Mouse (Mus musculus): Measurements from ENCODE around the gene Leo1.
"Not testable (repeated sequence)": the region's sequence is repeated elsewhere in the genome, so short reads cannot be mapped to it uniquely, and the experiment has no call there.

Gene Leo1

DNA sequence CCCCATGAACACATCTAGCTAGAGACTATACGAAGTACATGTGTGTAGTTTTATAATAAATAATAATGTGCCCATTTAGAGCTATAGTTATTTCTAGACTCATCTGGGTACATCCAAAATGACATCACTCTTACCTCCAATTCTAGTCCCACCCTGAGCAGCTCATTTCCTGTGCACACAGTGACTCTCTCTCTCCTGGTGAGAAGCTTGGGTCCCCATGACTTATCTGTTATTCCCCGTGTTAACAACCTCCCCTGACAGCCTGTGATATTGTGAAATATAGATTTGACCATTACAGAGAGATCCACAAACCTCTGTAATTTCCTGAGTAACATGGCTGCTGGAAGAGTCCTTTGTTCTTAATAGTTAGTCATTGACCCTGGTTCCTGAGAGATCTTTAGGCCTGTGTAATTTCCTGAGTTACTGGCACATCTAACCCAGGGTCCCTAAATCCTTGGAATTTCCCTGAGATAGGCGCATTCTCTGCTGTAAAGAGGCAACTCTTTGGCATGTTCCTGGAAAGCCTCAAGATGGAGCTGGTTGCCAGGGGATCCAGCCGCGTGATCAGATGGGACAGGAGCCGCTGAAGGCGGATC is 15.4 kb upstream of the Leo1 start:
- DNase-seq (ENCODE audit: low read depth, low spot score): no peak

DNA sequence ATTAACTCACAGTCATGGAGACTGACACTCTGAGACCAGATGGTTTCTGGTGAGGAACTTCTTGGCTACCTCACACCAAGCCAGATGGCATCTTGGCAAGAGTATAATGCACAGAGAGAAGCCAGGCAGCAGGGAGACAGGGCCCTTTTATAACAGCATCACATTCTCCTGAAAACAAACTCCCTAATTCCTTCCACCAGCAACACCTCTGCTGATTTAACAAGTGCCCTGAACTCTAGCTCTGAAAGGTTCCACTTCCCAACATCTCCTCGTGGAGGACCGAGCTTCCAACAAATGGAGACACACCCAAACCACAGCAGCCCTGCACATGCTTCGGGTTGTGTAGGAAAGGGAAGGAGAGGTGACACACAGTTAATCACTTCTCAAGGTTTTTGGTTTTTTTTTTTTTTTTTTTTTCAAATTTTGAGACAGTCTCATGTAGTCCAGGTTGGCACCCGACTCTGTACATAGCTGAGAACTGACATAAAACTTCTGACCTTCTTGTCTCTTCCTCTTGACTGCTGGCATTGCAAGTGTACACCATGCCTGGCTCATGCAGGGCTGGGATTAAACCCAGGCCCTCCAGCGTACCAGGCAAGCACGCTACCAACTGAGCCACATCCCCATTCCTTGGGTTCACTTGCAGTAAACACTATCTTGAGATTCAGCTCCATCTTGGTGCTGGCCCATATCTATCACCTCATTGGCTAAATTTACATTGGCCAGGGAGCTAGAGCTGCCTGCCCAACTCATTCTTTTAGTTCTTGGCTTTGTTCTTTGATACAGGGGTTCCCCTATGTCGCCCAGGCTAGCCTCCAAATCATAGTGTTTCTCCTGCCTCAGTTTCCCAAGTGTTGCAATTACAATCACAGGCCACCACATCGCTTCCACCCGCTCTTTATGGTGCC is 13.7 kb upstream of the Leo1 start:
- DNase-seq (ENCODE audit: low read depth, low spot score): no peak

DNA sequence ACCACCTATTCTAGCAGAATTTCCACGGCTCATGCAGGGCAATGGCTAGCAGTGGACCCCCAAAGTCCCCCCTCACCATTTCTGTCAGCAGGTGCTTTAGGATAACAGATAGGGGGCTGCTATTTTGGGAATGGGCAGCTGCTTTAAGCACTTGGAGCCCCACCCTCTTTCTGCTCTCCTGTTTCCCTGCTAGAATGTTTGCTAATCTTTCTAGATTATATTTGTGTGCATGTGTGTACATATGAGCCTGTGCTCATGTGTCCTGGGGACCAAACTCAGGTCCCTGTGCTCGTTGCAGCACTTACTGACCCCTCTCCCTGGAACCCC is 13.1 kb upstream of the Leo1 start:
- DNase-seq (ENCODE audit: low read depth, low spot score): no peak

GRCm38 (mm10) chr9:75429040-75429439 is 12.3 kb upstream of the Leo1 start:
- no peak for DNase-seq (ENCODE audit: low read depth, low spot score)

DNA sequence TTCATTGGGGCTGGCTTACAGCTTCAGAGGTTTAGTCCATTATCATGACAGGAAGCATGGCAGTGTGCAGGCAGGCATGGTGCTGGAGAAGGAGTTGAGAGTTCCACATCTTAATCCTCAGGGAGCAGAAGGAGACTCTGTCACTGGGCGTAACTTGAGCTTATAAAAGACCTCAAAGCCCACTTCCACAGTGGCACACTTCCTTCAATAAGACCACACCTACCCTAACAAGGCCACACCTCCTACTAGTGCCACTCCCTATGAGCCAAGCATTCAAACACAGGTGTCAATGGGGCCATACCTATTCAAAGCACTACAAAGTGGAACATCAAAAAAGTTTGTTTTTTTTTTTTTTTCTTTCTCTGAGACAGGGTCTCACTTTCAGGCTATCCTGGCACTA is 11.7 kb upstream of the Leo1 start:
- peak; percentile 46 for DNase-seq (ENCODE audit: low read depth, low spot score)

DNA sequence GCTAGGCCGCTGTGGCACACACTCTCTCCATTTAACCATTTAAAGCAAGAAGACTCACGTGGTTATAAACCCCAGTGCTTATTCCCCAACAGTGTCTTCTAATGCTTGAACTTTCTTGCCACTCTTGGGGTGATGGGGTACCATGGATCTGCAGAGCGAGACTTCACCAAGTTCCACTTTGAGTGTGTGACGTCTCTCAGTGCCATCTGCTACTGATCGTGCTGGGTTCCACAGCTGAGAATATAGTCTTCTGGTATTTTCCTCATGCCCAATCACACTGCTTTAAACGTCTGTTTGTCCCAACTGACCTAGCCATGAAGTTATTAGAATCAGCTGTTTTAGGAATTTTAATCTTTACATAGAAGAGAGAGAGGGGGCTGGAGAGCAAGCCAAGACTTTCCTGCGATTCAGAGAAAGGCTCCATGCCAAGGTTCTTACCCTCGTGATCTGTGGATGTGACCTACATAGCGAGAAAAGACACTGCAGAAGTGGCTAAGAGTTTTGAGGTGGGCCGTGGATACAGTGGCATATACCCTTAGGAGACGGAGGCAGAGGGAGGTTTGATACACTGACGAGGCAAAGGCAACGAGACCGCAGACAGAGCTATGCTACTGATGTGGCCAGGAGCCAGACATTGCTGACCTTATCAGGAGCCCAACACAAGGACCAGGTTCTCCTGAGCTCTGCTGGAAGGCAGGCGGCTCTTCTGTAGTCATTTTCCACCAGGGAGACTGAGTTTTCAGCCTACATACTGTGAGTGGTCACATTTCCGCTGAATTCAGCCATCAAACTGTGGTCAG is 10.3 kb upstream of the Leo1 start:
- DNase-seq (ENCODE audit: low read depth, low spot score): no peak

DNA sequence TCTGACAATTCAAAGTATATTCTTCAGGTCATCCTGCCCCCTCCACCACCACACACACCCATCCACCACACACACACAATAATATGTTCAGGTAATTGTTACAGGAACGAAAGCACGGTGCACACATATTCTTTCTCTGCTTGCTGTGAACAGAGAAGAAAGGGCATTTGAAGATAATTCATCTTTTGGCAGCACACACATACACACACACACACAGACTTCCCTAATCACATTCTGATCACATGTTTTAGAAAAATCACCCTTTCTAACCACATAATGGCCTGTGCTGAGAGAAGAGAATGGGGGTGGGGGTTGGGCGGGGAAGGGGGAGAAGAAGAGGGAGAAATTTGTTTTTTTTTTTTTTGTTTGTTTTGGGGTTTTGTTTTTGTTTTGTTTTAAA is 8.6 kb upstream of the Leo1 start:
- DNase-seq (ENCODE audit: low read depth, low spot score): no peak

GRCm38 (mm10) chr9:75434172-75434793 is 7.0 kb upstream of the Leo1 start:
- DNase-seq (ENCODE audit: low read depth, low spot score): peak; percentile 78

DNA sequence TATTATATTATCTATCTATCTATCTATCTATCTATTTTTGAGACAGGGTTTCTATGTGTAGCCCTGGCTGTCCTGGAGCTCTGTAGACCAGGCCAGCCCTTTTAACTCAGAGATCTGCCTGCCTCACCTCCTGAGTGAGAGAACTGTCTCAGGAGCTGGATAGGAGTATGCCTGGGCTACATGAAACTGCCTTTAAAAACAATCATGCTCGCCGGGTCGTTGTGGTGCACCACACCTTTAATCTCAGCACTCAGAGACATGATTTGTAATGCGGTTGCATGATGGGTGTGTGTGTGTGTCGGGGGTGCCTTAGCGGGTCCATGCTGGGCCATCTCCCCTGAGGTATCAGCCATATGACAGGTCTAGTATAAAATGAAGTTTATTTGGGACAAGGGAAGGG is 6.5 kb upstream of the Leo1 start:
- DNase-seq (ENCODE audit: low read depth, low spot score): no peak

- DNase-seq (ENCODE audit: low read depth, low spot score): peak; percentile 60
These were observed 6.0 kb upstream of the Leo1 start for GRCm38 (mm10) chr9:75435291-75435690.

DNA sequence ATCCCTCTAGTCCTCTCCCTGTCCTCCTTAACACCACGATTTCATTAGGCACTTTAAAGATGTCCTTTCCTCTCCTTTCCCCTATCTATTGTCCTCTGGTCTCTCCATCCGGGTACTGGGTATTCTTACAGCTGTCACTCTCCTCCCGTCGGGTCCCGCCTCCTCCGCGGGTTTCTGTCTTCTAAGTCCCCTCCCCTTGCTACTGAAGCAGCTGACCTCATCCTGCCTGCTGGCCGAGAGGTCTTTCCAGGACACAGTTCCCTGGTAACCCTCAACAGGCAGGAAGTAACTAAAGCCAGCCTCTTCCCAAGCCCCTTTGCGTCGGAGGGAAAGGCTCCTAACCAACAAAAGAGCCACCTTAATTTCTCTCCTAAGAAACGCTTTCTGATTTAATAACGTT is 5.4 kb upstream of the Leo1 start:
- peak; percentile 93 for DNase-seq (ENCODE audit: low read depth, low spot score)

DNA sequence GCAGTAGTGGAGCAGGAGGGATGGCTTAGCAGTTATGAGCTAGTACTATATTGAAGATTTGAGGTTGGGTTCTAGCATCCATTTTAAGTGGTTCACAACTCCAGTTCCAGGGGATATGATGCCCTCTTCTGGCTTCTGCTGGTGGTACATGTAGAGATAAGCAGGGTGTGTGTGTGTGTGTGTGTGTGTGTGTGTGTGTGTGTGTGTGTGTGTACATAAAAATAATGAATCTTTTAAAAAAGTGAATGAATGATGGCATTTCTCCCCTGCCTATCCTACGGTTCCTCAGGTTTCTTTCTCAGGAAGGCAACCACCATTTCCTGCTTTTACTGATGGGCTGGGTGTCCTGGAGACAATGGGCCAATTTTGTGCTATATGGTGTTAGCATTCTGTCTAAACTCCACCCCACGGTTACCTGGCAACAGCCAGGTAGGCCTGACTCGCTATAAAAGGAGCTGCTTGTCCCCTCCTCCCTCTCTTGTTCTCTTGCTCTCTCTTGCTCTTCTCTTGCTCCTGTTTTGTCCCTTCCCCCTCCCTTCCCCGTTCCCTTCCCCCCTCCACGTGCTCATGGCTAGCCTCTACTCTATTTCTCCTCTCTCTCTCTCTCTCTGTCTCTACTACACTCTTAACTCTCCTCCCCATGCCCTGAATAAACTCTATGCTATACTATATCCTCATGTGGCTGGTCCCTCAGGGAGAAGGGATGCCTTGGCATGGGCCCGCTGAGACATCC is 3.5 kb upstream of the Leo1 start:
- peak; percentile 95 for DNase-seq (ENCODE audit: low read depth, low spot score)

GRCm38 (mm10) chr9:75441691-75442131 is 387 bp downstream of the Leo1 start:
- DNase-seq (ENCODE audit: low read depth, low spot score): peak; percentile 22

DNA sequence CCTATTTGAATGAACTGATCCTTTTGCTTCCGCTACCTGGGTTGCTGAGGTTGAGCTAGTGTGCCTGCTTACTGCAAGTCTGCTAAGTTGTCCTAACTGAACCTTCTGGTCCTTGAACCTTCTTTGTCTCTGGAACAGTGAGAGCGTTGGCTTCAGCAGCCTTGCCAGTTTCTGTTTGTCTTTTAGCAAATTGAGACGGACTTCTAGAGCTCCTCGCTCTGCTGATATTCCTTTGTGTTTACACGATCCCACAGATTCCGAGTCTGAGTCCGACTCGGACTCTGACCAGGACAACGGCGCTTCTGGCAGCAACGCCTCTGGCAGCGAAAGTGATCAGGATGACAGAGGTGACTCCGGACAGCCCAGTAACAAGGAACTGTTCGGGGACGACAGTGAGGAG is 3.7 kb downstream of the Leo1 start:
- DNase-seq (ENCODE audit: low read depth, low spot score): no peak

GRCm38 (mm10) chr9:75446574-75446973 is 5.2 kb downstream of the Leo1 start:
- not testable (repeated sequence) for DNase-seq (ENCODE audit: low read depth, low spot score)

DNA sequence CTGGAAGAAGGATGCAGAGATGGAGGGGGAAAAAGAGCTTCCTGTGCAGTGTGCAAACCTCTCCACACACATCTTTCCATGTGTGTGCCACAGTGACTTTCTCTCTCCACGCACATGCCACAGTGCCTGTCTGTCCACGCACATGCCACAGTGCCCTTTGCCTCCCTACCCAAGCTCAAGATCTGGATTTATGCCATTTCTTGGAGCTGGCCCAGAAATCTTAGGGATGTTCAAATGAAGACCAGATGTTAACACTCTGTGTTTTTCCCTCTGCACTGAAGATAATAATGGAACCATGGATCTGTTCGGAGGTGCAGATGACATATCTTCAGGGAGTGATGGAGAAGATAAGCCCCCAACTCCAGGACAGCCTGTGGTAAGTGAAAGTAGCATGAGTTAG is 6.7 kb downstream of the Leo1 start:
- DNase-seq (ENCODE audit: low read depth, low spot score): no peak

GRCm38 (mm10) chr9:75453994-75454393 is 12.7 kb downstream of the Leo1 start:
- DNase-seq (ENCODE audit: low read depth, low spot score): no peak

GRCm38 (mm10) chr9:75455684-75456083 is 14.4 kb downstream of the Leo1 start:
- DNase-seq (ENCODE audit: low read depth, low spot score): no peak

DNA sequence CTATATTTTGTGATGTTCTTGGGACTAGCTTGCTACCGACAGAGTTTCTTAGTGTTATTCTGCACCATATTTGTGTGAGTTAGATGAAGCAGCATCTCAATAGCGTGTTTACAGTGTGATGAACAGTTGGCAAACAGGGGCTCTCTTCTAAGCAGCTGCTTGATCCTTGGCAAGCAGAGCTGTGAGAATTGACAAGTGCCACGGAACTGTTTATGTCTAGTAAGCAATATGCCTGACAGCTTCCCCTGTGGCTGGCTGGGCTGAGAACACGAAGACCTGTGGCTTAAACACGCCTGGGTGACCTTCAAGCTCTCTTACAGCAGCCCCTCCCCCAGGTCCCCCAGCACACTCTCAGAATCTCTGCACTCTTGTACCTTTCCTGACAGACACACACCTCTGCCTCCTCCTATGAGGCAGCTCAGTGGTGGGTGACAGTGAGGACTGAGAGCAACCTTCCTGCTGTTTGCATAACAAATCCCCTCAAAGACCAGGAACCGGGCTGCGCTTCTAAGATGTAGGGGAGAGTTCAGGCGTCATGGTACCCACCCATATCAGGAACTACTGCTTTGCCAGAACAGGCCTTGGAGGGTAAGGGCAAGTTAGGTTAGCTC is 21.8 kb downstream of the Leo1 start:
- peak; percentile 91 for DNase-seq (ENCODE audit: low read depth, low spot score)

GRCm38 (mm10) chr9:75465856-75466255 is 24.5 kb downstream of the Leo1 start:
- no peak for DNase-seq (ENCODE audit: low read depth, low spot score)

DNA sequence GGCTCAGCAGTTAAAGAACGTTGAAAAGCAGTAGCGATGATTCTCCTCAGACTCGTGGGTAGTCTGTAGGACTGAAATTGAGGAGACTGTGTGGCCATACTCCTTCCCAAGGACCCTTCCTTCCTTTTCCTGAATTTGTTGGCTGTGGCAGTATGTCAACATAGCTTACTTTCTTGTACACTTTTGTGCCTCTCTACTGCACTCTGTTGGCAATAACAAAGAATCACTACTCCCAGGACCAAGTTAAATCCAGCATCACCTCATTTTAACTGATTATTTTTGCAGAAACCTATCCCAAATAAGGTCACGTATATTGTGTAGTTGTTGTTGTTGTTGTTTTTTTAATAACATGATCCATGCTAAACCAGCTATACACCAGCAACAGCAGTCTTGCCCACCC is 25.3 kb downstream of the Leo1 start:
- peak; percentile 46 for DNase-seq (ENCODE audit: low read depth, low spot score)

All from ES-CJ7 (cell line).